Mouse (Mus musculus) lung, postnatal 0 days (tissue): ENCODE measurements at regions not wholly inside any gene's neighbourhood (a gene's known extent, or its start where the extent isn't known, plus 50 kb on each side); places are given as distances from the start of the nearest gene placed in this dataset.
A peak's percentile ranks its signal among the peaks of the same experiment; 100 is the strongest.

Experiments
- ATAC-seq: fragments of 200-750 bp; cut with Nextera tagmentation; 2 replicates; pipeline ENCODE4 v1.8.0; 2017; ENCODE audit warnings: moderate library complexity
- DNase-seq: peaks from one replicate; pipeline ENCODE4 v3.0.0-alpha.2; 2016; ENCODE audit warnings: low spot score
- H3K27ac ChIP-seq: fragments of 300-500 bp; sonication (generic); 2 replicates; pipeline ENCODE4 v1.5.1; 2014; ENCODE audit warnings: antibody characterized with exemption, mild to moderate bottlenecking, low read length, mixed read lengths
- H3K27me3 ChIP-seq: fragments of 300-500 bp; sonication (generic); replicated peaks from 2 replicates; pipeline ENCODE4 v1.6.1; 2014; ENCODE audit warnings: low read length, mixed read lengths; ENCODE audit not compliant: insufficient read depth
- H3K36me3 ChIP-seq: fragments of 300-500 bp; sonication (generic); 2 replicates; pipeline ENCODE4 v1.6.1; 2014; ENCODE audit warnings: low read length, mixed read lengths; ENCODE audit not compliant: insufficient read depth
- H3K4me1 ChIP-seq: fragments of 300-500 bp; sonication (generic); 2 replicates; pipeline ENCODE4 v1.6.1; 2014; ENCODE audit warnings: antibody characterized with exemption, low read depth, low read length, mixed read lengths; ENCODE audit not compliant: insufficient read depth
- H3K4me2 ChIP-seq: fragments of 300-500 bp; sonication (generic); replicated peaks from 2 replicates; pipeline ENCODE4 v1.6.1; 2014; ENCODE audit warnings: low read depth, mild to moderate bottlenecking, low read length, moderate library complexity, mixed read lengths
- H3K4me3 ChIP-seq: fragments of 300-500 bp; sonication (generic); 2 replicates; pipeline ENCODE4 v1.5.1; 2014; ENCODE audit warnings: low read depth, low read length
- H3K9ac ChIP-seq: fragments of 300-500 bp; sonication (generic); replicated peaks from 2 replicates; pipeline ENCODE4 v1.6.1; 2014; ENCODE audit warnings: low read depth, mild to moderate bottlenecking
- H3K9me3 ChIP-seq: fragments of 300-500 bp; sonication (generic); 2 replicates; pipeline ENCODE4 v1.6.1; 2016; ENCODE audit warnings: low read length, mixed read lengths
- CTCF ChIP-seq: IDR thresholded peaks from 2 replicates; pipeline ENCODE4 v1.5.1; 2016; ENCODE audit warnings: antibody characterized with exemption, mild to moderate bottlenecking
- EP300 ChIP-seq: IDR thresholded peaks from 2 replicates; pipeline ENCODE4 v1.6.1; 2016; ENCODE audit warnings: antibody characterized with exemption, mild to moderate bottlenecking, control low read depth
- WGBS: fragments of 180-500 bp; shearing (Covaris S2); extraction: QIAGEN DNeasy Blood & Tissue Kit; methylation state at CpG from one replicate; pipeline ENCODE4 v1.1.7; 2014; 5-methylcytosine and 5-hydroxymethylcytosine counted together

DNA sequence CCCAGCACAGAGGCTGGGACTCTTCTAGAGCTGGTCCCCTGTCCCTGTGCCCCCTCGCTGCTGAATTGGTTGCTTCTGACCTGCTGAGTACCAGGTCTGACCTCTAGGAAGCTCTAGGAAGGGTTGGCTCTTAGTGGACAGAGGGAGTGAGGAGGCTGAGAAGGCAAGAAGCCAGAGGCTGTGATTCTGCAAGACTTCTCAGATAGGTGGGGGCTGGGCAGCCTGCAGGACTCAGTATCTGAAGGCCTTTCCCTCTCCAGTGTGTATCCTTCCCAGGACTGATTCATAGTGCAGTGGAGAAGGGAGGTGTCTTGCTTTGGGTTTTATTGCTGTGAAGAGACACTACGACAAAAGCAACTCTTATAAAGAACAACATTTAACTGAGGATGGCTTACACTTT is 106.6 kb downstream of the Olfm1 start:
- H3K36me3 ChIP-seq, result no peaks in the 10 kb centered on the region
- DNase-seq, result no peak
- 87% methylated on average over 2 of the region's 2 CpGs for WGBS
- H3K4me1 ChIP-seq, result no peaks in the 10 kb centered on the region
- no peaks in the 10 kb centered on the region for H3K9me3 ChIP-seq
- no peak overlapping the region for H3K9ac ChIP-seq
- H3K27ac ChIP-seq, result no peak overlapping the region
- TF ChIP-seq EP300 (no peak), CTCF (no peak)
- H3K4me3 ChIP-seq, result no peak overlapping the region
- ATAC-seq, result no peak
- no peak overlapping the region for H3K4me2 ChIP-seq
- no peaks in the 10 kb centered on the region for H3K27me3 ChIP-seq

DNA sequence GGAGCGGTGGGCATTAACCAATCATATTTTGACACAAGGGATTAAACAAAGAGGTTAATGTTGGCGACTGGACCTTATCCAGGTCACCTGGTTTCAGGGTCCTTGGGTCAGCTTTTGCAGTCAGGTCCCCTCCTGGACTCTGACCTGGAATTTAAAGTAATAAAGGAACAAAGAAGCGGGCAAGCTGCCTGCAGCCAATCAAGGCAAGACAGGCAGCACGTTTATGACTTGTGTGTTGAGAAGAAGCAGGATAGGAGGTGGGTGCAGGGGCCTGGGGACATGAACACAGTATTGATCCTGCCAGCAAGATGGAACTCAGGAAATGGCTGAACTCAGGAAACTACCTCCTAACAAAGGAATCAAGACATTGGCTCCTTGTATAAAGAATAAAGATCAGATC is 108.5 kb downstream of the Olfm1 start:
- TF ChIP-seq EP300 (no peak), CTCF (no peak)
- Histone ChIP-seq H3K9ac (no peak overlapping the region), H3K4me2 (no peak overlapping the region), H3K4me3 (no peak overlapping the region), H3K4me1 (no peaks in the 10 kb centered on the region), H3K27me3 (no peaks in the 10 kb centered on the region), H3K9me3 (no peaks in the 10 kb centered on the region), H3K36me3 (no peaks in the 10 kb centered on the region), H3K27ac (no peak overlapping the region)
- no peak for ATAC-seq
- WGBS, result 59% methylated on average over 4 of the region's 4 CpGs
- DNase-seq, result no peak

DNA sequence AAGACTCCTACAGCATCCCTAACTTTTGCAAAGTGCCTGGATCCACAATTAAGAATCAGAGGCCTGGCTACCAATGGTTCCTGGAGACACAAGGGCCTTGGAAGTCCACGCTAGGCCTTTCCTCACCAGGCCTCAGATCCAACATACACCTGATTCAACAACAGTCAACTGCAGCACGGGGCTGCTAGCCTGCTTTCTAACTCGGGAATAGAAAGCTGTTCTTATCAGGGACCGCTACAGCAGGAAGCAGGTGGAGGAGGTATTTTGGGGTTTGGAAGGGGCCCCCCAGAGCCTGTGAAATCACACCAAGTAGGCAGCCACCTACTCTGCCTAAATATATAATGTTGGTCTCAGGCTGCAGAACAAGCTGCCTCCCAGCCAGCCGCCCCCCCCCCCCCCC is 111.1 kb downstream of the Olfm1 start:
- no peaks in the 10 kb centered on the region for H3K36me3 ChIP-seq
- H3K4me2 ChIP-seq, result no peak overlapping the region
- no peak overlapping the region for H3K9ac ChIP-seq
- no peak for TF ChIP-seq CTCF
- TF ChIP-seq EP300, result no peak
- H3K4me3 ChIP-seq, result no peak overlapping the region
- H3K4me1 ChIP-seq, result no peaks in the 10 kb centered on the region
- 79% methylated on average over 5 of the region's 5 CpGs for WGBS
- no peaks in the 10 kb centered on the region for H3K9me3 ChIP-seq
- H3K27me3 ChIP-seq, result no peaks in the 10 kb centered on the region
- H3K27ac ChIP-seq, result no peak overlapping the region
- ATAC-seq (no peak), DNase-seq (no peak)

DNA sequence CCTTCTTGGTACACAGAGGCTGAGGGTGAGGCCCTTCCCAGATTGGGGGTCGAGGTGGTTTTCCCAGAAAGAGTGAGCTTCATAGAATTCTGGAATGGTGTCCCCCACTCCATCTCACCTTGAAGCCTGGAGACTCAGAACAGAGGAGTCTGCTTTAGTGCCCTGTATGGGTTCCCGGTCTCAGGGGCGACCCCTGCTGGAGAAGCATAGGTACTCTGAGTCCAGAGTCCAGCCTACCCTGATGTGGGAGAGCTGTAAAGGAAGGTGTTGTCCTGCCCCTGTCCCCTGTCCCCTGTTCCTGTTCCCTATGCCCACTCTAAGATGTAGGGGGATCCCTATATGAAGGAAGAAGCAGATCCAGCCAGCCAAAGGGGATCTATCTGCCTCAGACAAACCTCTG is 111.9 kb downstream of the Olfm1 start:
- WGBS, result 12% methylated on average over 3 of the region's 3 CpGs
- ATAC-seq (no peak), DNase-seq (peak; percentile 67)
- peak; percentile 83 for TF ChIP-seq CTCF
- TF ChIP-seq EP300, result no peak
- Histone ChIP-seq H3K27me3 (no peaks in the 10 kb centered on the region), H3K4me1 (no peaks in the 10 kb centered on the region), H3K4me3 (no peak overlapping the region), H3K27ac (no peak overlapping the region), H3K4me2 (no peak overlapping the region), H3K9me3 (no peaks in the 10 kb centered on the region), H3K36me3 (no peaks in the 10 kb centered on the region), H3K9ac (no peak overlapping the region)

DNA sequence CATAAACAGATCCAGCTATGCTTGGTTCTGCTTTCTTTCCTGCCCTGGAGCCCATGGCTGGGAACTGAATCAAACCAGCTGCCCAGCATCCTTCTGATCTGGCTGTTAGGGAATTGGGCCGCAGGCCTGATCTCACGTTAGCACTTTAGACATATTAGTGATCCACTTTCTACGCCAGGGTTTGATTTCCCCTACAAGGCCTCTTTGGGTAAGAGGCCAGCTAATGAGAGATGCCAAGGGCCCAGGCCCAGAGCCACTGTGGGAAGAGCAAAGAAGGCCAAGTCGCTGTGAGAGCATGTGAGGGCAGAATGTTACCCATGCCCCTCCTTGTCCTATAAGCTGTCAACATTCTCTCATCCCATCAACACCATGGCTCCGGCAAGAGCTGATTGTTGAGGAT is 116.3 kb downstream of the Olfm1 start:
- H3K36me3 ChIP-seq, result no peaks in the 10 kb centered on the region
- TF ChIP-seq EP300, result no peak
- no peak for TF ChIP-seq CTCF
- no peaks in the 10 kb centered on the region for H3K9me3 ChIP-seq
- no peak overlapping the region for H3K4me2 ChIP-seq
- no peak overlapping the region for H3K4me3 ChIP-seq
- 86% methylated on average over 5 of the region's 5 CpGs for WGBS
- H3K27ac ChIP-seq, result no peak overlapping the region
- no peak overlapping the region for H3K9ac ChIP-seq
- no peaks in the 10 kb centered on the region for H3K4me1 ChIP-seq
- no peaks in the 10 kb centered on the region for H3K27me3 ChIP-seq
- DNase-seq (no peak), ATAC-seq (no peak)

DNA sequence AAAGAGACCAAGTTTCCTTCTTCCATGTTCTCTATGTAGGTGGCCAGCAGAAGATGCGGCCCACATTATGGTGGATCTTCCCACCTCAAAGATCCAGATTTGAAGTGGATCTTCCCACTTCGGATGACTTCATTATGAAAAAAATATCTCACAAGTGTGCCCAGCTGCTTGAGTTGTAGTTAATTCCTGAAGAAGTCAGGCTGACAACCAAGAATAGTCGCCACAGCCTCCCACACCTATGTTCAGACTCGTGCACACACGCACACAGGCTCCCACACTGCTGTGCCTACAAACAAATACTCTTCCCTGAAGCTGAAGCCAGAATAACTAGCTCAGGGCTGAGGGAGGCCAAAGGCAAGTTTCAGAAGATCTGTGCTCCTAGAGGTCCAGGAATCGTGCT is 119.4 kb downstream of the Olfm1 start:
- Histone ChIP-seq H3K27ac (no peak overlapping the region), H3K27me3 (no peaks in the 10 kb centered on the region), H3K36me3 (no peaks in the 10 kb centered on the region), H3K4me3 (no peak overlapping the region), H3K9me3 (no peaks in the 10 kb centered on the region), H3K4me1 (no peaks in the 10 kb centered on the region), H3K9ac (no peak overlapping the region), H3K4me2 (no peak overlapping the region)
- no peak for DNase-seq
- TF ChIP-seq CTCF, result no peak
- TF ChIP-seq EP300, result no peak
- ATAC-seq, result no peak
- WGBS, result 83% methylated on average over 6 of the region's 6 CpGs

DNA sequence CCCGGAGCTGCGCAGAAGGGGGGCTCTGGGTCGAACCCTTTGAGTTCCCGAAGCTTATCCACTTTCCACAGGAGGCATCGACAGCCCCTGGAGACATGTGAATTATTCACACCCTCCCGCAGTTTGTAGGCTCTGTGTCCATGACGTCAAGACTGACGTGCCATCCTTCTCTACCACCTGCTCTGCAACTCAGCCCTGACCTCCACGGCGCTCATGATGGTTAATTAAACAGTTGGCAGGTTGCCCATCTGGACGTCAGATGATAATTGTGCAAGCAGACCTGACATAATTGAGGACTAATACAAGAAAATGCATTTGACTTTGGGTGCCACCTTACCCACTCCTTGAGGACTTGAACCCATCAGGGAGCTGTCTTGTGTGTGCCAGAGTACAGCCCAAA is 121.1 kb upstream of the Ppp1r26 start:
- no peaks in the 10 kb centered on the region for H3K27me3 ChIP-seq
- no peaks in the 10 kb centered on the region for H3K9me3 ChIP-seq
- no peak for ATAC-seq
- H3K4me2 ChIP-seq, result no peak overlapping the region
- H3K36me3 ChIP-seq, result no peaks in the 10 kb centered on the region
- no peak for DNase-seq
- H3K4me1 ChIP-seq, result no peaks in the 10 kb centered on the region
- H3K27ac ChIP-seq, result no peak overlapping the region
- WGBS, result 49% methylated on average over 11 of the region's 11 CpGs
- H3K9ac ChIP-seq, result no peak overlapping the region
- TF ChIP-seq CTCF (no peak), EP300 (no peak)
- no peak overlapping the region for H3K4me3 ChIP-seq
